Mouse (Mus musculus) right cerebral cortex, postnatal 25 days (tissue): ENCODE results near the gene Tcf7l2.

ENCODE experiments used
- DNase-seq: peaks from one replicate; pipeline ENCODE4 v3.0.0; 2022

Gene Tcf7l2

GRCm38 (mm10) chr19:55732994-55733393 is 8.6 kb upstream of the Tcf7l2 start:
- DNase-seq, result no peak

GRCm38 (mm10) chr19:55736016-55736415 is 5.6 kb upstream of the Tcf7l2 start:
- no peak for DNase-seq

- DNase-seq, result no peak
Measured at GRCm38 (mm10) chr19:55739713-55740112, 1.9 kb upstream of the Tcf7l2 start.

- DNase-seq, result no peak
Measured at GRCm38 (mm10) chr19:55740753-55741438, 724 bp upstream of the Tcf7l2 start.

GRCm38 (mm10) chr19:55742386-55743000 is 873 bp downstream of the Tcf7l2 start:
- DNase-seq, result peak; percentile 23

GRCm38 (mm10) chr19:55743001-55743556 is 1.5 kb downstream of the Tcf7l2 start:
- DNase-seq, result peak; percentile 18

GRCm38 (mm10) chr19:55743557-55744441 is 2.2 kb downstream of the Tcf7l2 start:
- DNase-seq, result peak; percentile 35

GRCm38 (mm10) chr19:55744576-55745191 is 3.1 kb downstream of the Tcf7l2 start:
- no peak for DNase-seq

GRCm38 (mm10) chr19:55745192-55745578 is 3.6 kb downstream of the Tcf7l2 start:
- no peak for DNase-seq

GRCm38 (mm10) chr19:55746241-55746640 is 4.6 kb downstream of the Tcf7l2 start:
- DNase-seq, result no peak

- DNase-seq, result no peak
Measured at GRCm38 (mm10) chr19:55747237-55747925, 5.8 kb downstream of the Tcf7l2 start.

GRCm38 (mm10) chr19:55747926-55748291 is 6.3 kb downstream of the Tcf7l2 start:
- no peak for DNase-seq

GRCm38 (mm10) chr19:55748801-55749200 is 7.2 kb downstream of the Tcf7l2 start:
- no peak for DNase-seq

- no peak for DNase-seq
Measured at GRCm38 (mm10) chr19:55749532-55749931, 7.9 kb downstream of the Tcf7l2 start.

GRCm38 (mm10) chr19:55750048-55750447 is 8.4 kb downstream of the Tcf7l2 start:
- DNase-seq, result no peak

- no peak for DNase-seq
Measured at GRCm38 (mm10) chr19:55750465-55750864, 8.8 kb downstream of the Tcf7l2 start.

GRCm38 (mm10) chr19:55752861-55753260 is 11.2 kb downstream of the Tcf7l2 start:
- no peak for DNase-seq

GRCm38 (mm10) chr19:55754303-55754702 is 12.7 kb downstream of the Tcf7l2 start:
- no peak for DNase-seq

- DNase-seq, result no peak
Measured at GRCm38 (mm10) chr19:55755462-55755861, 13.8 kb downstream of the Tcf7l2 start.

- DNase-seq, result no peak
Measured at GRCm38 (mm10) chr19:55756707-55757106, 15.1 kb downstream of the Tcf7l2 start.

GRCm38 (mm10) chr19:55757403-55757802 is 15.8 kb downstream of the Tcf7l2 start:
- no peak for DNase-seq

GRCm38 (mm10) chr19:55758158-55758557 is 16.5 kb downstream of the Tcf7l2 start:
- DNase-seq, result no peak
